Mouse (Mus musculus) heart, adult 11 months (tissue): ENCODE measurements around the gene Rab1a.
"Not testable (repeated sequence)": the region's sequence is repeated elsewhere in the genome, so short reads cannot be mapped to it uniquely, and the experiment has no call there.

Experiments
- DNase-seq: peaks from one replicate; pipeline ENCODE4 v3.0.0; 2022

Rab1a gene

GRCm38 (mm10) chr11:20221671-20222070, 20.4 kb downstream of the Rab1a start:
- DNase-seq = not testable (repeated sequence)

- peak; percentile 64 for DNase-seq
Measured at GRCm38 (mm10) chr11:20224196-20224595, 23.0 kb downstream of the Rab1a start.

- peak; percentile 66 for DNase-seq
Measured at GRCm38 (mm10) chr11:20225938-20226337, 24.7 kb downstream of the Rab1a start.

GRCm38 (mm10) chr11:20228666-20229065, 27.4 kb downstream of the Rab1a start:
- DNase-seq = peak; percentile 87

- peak; percentile 51 for DNase-seq
Measured at GRCm38 (mm10) chr11:20229311-20229710, 28.1 kb downstream of the Rab1a start.

GRCm38 (mm10) chr11:20230286-20230685, 29.1 kb downstream of the Rab1a start:
- peak; percentile 88 for DNase-seq

DNA sequence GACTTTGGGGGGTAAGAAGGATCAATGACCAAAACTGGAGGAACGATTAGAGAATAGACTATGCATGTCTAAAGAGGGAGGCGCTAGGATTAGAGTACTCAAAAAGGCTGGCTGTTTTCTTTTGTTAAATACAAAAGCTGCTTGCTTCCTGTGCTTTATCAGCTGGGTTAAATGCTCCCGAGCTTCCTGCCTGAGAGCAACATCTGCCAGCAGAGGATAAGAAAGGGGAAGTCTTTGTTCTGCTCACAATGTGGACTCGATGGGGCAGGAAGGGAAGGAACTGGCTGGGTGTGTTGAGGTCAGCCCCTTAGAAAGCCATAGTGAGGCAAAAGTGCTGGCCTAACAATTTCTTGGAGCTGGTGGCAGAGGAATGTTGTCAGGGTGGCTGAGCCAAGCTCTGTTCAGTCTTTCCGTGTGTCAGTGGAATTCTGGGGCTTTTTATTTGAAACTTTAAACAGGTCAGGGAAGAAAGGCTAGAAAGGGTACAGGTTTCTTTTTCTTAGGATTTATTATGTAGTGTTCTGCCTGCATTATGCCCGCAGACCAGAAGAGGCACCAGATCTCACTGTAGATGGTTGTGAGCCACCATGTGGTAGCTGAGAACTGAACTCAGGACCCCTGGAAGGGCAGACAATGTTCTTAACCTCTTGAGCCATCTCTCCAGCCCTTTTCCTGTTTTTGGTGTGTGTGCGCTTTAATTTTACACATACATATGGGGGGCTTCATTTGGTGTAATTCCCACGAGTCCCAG, 30.1 kb downstream of the Rab1a start:
- DNase-seq = peak; percentile 99

DNA sequence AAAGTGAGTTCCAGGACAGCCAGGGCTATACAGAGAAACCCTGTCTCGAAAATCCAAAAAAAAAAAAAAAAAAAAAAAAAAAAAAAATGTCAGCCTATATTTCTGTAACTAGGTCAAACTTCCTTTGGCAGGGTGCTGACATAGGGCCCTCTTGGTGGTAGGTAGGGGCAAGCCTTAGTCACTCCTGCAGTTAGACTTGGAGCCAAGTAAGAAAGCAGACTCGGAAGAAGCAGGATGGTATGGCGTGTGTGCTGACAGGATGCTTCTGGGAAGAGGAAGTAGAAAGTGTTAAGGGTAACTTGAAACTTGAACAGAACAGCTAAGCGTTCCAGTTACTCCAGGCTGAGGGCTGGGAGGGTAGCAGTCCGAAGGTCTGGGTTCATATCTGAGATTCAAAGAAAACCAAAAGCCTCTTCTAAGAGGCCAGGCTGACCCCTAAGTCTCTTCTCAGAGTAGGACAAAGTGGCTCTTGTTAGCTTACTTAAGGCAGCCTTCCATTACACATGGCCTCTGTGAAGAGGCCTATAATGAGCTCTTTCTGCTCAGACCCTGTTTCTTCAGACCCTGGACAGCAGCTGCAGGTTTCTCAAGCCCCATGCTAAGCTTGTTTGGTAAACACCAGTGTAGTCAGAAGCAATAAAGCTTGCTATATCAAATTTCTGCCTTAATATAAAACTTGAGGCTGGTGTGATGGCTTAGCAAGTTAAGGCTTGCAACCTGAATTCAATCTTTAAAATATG, 31.0 kb downstream of the Rab1a start:
- DNase-seq = peak; percentile 90

GRCm38 (mm10) chr11:20234233-20234632, 33.0 kb downstream of the Rab1a start:
- DNase-seq = peak; percentile 84

DNA sequence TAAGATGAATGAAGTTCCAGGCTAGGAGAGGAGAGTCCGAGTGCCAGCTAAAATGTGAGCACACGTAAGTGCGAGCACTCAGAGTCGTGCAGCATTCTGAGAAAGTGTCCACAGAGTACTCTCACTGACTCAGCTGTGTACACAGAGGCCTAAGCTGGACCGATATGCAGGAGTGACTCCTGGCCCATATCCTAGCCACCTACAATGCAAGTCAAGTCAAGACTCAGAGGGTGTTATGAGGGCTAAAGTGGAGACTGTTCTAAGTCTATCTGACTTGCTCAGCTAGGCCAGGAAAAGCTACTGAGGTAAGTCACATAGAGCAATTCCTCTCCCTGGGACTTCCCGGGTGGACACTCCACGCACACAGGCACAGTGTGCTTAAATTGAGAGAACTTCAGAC, 35.8 kb downstream of the Rab1a start:
- DNase-seq = peak; percentile 78

- peak; percentile 63 for DNase-seq
Measured at GRCm38 (mm10) chr11:20237976-20238375, 36.7 kb downstream of the Rab1a start.

- peak; percentile 91 for DNase-seq
Measured at GRCm38 (mm10) chr11:20239279-20239861, 38.1 kb downstream of the Rab1a start.

DNA sequence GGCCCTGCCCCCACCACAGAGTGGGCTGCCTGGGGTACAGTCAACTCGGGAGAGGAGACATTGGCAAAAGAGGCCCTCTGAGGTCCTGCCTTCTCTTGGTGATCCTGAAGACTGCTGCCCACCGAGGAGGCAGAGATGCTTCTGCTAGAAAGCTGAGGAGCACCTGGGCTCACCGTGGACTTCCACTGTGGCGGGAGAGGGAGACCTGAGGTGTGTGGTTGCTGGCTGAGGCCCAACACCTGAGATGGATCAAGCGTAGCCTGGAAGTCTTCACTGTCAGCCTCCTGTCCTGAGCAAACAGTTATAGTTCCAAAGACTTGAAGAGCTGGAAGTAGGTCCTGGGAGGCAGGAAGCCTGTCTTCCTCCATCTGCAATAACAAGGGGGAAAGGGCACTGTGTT, 39.1 kb downstream of the Rab1a start:
- DNase-seq = peak; percentile 87

GRCm38 (mm10) chr11:20241311-20241710, 40.1 kb downstream of the Rab1a start:
- peak; percentile 84 for DNase-seq

DNA sequence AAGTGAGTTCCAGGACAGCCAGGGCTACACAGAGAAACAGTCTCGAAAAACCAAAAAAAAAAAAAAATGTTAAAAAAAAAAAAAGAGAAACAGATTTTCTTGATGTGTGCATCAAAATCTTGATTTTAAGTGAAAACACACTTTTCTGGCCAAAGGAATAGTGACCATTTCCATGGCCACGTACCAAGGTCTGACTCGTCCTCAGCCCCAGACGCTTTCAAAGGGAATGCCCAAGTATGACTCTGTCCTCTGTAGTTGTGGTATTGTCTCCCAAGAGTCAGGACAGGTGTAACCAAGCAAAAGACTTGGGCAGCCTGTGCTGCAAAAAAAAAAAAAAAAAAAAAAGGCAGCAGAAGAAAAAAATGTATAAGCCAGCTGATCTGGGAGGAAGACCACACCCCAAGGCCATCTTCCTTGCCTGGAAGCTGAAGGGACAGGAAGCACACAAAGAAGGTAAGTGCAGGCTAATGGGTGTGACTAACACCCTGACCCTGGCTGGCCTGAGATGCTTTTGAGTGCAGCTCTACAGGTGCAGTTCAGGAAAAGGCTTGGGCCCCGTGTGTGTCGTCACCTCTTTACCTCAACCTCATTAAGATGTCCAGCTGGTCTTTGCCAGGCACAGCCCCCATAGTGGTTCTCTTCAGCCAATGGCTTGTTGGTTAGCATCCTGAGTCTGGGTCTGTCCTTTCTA, 41.3 kb downstream of the Rab1a start:
- DNase-seq = peak; percentile 94

GRCm38 (mm10) chr11:20243214-20243913, 42.1 kb downstream of the Rab1a start:
- peak; percentile 94 for DNase-seq

DNA sequence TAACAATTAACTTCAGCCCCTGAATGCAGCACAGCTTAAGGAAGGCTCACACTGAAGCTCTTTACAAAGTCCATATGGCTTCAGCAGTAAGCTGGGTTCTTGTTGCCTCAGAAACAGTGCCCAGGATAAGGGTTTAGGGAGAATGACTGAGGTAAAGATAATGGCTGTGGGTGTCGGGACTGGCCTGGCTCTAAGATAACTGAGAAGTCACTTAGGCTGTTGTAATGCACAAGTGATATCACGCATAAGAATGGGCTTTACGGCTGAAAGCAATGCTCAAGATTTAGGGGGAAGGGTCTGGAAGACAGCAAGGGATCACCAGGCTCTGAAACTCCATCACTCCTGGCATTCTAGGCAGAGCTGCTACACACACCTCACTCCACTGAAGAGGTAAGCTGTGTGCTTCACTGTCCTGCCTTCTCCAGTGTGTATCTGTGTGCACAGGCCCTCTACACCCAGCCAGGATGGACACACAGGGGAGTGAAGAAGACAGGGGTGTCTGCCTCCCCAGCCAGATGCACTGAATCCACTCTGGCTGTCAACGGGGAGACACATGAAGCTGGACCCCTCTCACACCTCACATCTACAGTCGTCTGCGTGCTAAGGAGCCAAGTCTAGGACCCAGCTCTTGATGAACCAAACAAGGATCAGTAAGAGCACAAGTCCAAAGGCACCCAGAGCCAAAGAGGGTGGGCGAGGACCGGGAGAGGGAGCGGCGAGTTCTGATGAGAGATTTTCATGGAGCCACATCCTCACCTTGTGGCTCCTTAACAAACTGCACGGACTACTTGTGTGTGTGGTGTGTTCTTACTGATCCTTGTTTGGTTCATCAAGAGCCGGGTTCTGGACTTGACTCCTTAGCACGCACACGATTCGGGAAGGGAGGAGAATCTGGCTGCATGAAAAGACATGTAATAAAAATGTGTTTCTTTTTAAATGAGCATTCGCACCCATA, 43.4 kb downstream of the Rab1a start:
- DNase-seq = peak; percentile 89

GRCm38 (mm10) chr11:20245316-20245715, 44.1 kb downstream of the Rab1a start:
- peak; percentile 55 for DNase-seq

GRCm38 (mm10) chr11:20246616-20247015, 45.4 kb downstream of the Rab1a start:
- DNase-seq = no peak

GRCm38 (mm10) chr11:20247146-20247855, 46.1 kb downstream of the Rab1a start:
- peak; percentile 84 for DNase-seq

- DNase-seq = peak; percentile 93
Measured at GRCm38 (mm10) chr11:20248277-20248676, 47.0 kb downstream of the Rab1a start.
